Mouse (Mus musculus) embryonic fibroblast, embryonic 13.5 days (primary cell): ENCODE results near the gene Tgtp2.

Experiments
- CTCF ChIP-seq: IDR thresholded peaks from 2 replicates; pipeline ENCODE4 v1.5.1; 2011; ENCODE audit warnings: mild to moderate bottlenecking, control low read depth, low read length, moderate library complexity, borderline replicate concordance; ENCODE audit not compliant: insufficient read depth
- POLR2A ChIP-seq: IDR thresholded peaks from 2 replicates; pipeline ENCODE4 v1.6.1; 2011; ENCODE audit warnings: low read depth, mild to moderate bottlenecking, control low read depth, low read length, moderate library complexity

GRCm38 (mm10) chr11:49081356-49081755 lies 17.4 kb upstream of the Tgtp2 start:
- no peak for TF ChIP-seq CTCF
- TF ChIP-seq POLR2A = no peak
